Mouse (Mus musculus) Patski (cell line): ENCODE results near the gene Gm13271. TPM values are rescaled to one million over a fixed set of nuclear protein-coding genes. Genes with fewer than 3 reads are reported as not detected.
"Not testable (repeated sequence)": the region's sequence is repeated elsewhere in the genome, so short reads cannot be mapped to it uniquely, and the experiment has no call there.

Experiments
- ATAC-seq: fragments of 100-300 bp; one replicate; pipeline ENCODE4 v1.8.0; 2021
- CTCF ChIA-PET: fragments of 350-600 bp; sonication (Branson Sonifier 250); formaldehyde crosslinking; loops from one replicate; lab custom pipeline; 2022; ENCODE audit warnings: inconsistent platforms; lab: Charles Lee
- POLR2A ChIA-PET: fragments of 350-600 bp; sonication (Branson Sonifier 250); formaldehyde crosslinking; loops from one replicate; lab custom pipeline; 2022; ENCODE audit warnings: antibody characterized with exemption, inconsistent platforms; lab: Charles Lee
- DNase-seq: peaks from one replicate; pipeline ENCODE4 v3.0.0-alpha.2; 2011; ENCODE audit warnings: low read depth, low spot score
- H3K27me3 ChIP-seq: fragments of 371-371 bp; one replicate; pipeline ENCODE4 v1.5.1; 2021
- in situ Hi-C: fragments of 300-500 bp; cut with MboI; formaldehyde crosslinking; loops from 3 replicates; pipeline ENCODE4 v1.11.1; 2018; ENCODE audit warnings: low pct_unique_long_range_greater_than_20kb, mixed read lengths
- polyA plus RNA-seq: library from polyadenylated mRNA; unstranded; gene quantifications from one replicate; pipeline ENCODE4 v1.2.3, GENCODE M21; 2021

The Gm13271 gene
- polyA plus RNA-seq, 1 experiment from 2014 or later: not detected

DNA sequence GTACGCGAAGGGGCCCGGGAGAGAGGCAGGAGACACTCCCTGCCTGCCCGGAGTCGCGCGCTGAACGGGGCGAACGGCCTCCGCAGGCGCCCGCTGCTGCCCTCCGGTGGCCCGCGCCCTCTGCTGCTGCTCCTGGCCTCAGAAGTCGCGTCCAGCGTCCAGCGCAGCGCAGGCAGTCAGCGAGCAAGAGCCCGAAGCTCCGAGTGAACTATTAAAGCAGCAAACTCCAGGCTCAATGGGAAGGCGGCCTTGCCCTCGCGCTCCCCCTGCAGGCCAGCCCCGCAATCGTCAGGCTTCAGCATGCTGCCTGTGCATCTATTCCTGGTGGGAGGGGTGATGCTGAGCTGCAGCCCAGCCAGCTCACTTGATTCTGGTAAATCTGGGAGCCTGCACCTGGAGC, 48.3 kb downstream of the Gm13271 start, which contains the start of gene Gm13287:
Gm13287 (plus strand) TSS at position 301 of the 400 bp plus-strand sequence.
- CTCF ChIA-PET, DNase-seq, ATAC-seq, H3K27me3 ChIP-seq, POLR2A ChIA-PET, in situ Hi-C loops: not testable (repeated sequence)

Other genes starting within 250 kb of the Gm13271 start
- not detected for gene Ifnb1, start 232.1 kb upstream of the Gm13271 start, polyA plus RNA-seq
- gene Ifna15, start 196.6 kb upstream of the Gm13271 start, polyA plus RNA-seq: not detected
- not detected for gene Ifna14, start 183.1 kb upstream of the Gm13271 start, polyA plus RNA-seq
- not detected for gene Ifna9, start 162.5 kb upstream of the Gm13271 start, polyA plus RNA-seq
- not detected for gene Ifna12, start 151.5 kb upstream of the Gm13271 start, polyA plus RNA-seq
- gene C87499, start 120.5 kb upstream of the Gm13271 start, polyA plus RNA-seq: not detected
- gene Ifna13, start 110.4 kb upstream of the Gm13271 start, polyA plus RNA-seq: not detected
- not detected for gene Ifna16, start 77.9 kb upstream of the Gm13271 start, polyA plus RNA-seq
- not detected for gene Ifna2, start 71.0 kb upstream of the Gm13271 start, polyA plus RNA-seq
- gene Ifnab, start 63.5 kb upstream of the Gm13271 start, polyA plus RNA-seq: not detected
- 1.3 TPM for gene Gm26566, start 33.1 kb upstream of the Gm13271 start, polyA plus RNA-seq
- gene Klhl9, start 32.4 kb upstream of the Gm13271 start, polyA plus RNA-seq: 18.2 TPM
- not detected for gene Gm13283, start 5.3 kb downstream of the Gm13271 start, polyA plus RNA-seq
- 2.7 TPM for gene Gm13290, start 19.0 kb downstream of the Gm13271 start, polyA plus RNA-seq
- gene Gm13289, start 22.1 kb downstream of the Gm13271 start, polyA plus RNA-seq: not detected
- not detected for gene Gm13272, start 25.0 kb downstream of the Gm13271 start, polyA plus RNA-seq
- not detected for gene Ifnz, start 27.3 kb downstream of the Gm13271 start, polyA plus RNA-seq
- gene Gm13276, start 30.8 kb downstream of the Gm13271 start, polyA plus RNA-seq: 2.4 TPM
- not detected for gene Gm13277, start 33.8 kb downstream of the Gm13271 start, polyA plus RNA-seq
- not detected for gene Gm13278, start 36.7 kb downstream of the Gm13271 start, polyA plus RNA-seq
- gene Gm13275, start 39.6 kb downstream of the Gm13271 start, polyA plus RNA-seq: not detected
- not detected for gene Gm13279, start 42.5 kb downstream of the Gm13271 start, polyA plus RNA-seq
- 1.1 TPM for gene Gm13285, start 44.8 kb downstream of the Gm13271 start, polyA plus RNA-seq
- gene Gm13287, start 48.4 kb downstream of the Gm13271 start, polyA plus RNA-seq: 2.1 TPM
- gene Gm13288, start 50.7 kb downstream of the Gm13271 start, polyA plus RNA-seq: 0.22 TPM
- not detected for gene Ifna7, start 61.4 kb downstream of the Gm13271 start, polyA plus RNA-seq
- gene Ifna11, start 65.1 kb downstream of the Gm13271 start, polyA plus RNA-seq: not detected
- gene Ifna6, start 72.5 kb downstream of the Gm13271 start, polyA plus RNA-seq: not detected
- gene Ifna5, start 80.7 kb downstream of the Gm13271 start, polyA plus RNA-seq: not detected
- not detected for gene Ifna4, start 87.0 kb downstream of the Gm13271 start, polyA plus RNA-seq
- gene Ifna1, start 95.2 kb downstream of the Gm13271 start, polyA plus RNA-seq: not detected
- 0.15 TPM for gene Ifne, start 125.3 kb downstream of the Gm13271 start, polyA plus RNA-seq